Mouse (Mus musculus) retina, embryonic 14.5 days (tissue): ENCODE measurements at regions not wholly inside any gene's neighbourhood (a gene's known extent, or its start where the extent isn't known, plus 50 kb on each side); places are given as distances from the start of the nearest gene placed in this dataset.

ENCODE experiments used
- DNase-seq: peaks from one replicate; pipeline ENCODE4 v3.0.0-alpha.2; 2015; ENCODE audit warnings: low spot score

GRCm38 (mm10) chr7:115382876-115383275 lies 639.4 kb downstream of the Insc start:
- DNase-seq = no peak

GRCm38 (mm10) chr7:115388874-115389273 lies 645.4 kb downstream of the Insc start:
- DNase-seq = no peak

GRCm38 (mm10) chr7:115392520-115392919 lies 646.1 kb downstream of the Sox6 start:
- no peak for DNase-seq

GRCm38 (mm10) chr7:115398202-115398601 lies 640.4 kb downstream of the Sox6 start:
- no peak for DNase-seq

GRCm38 (mm10) chr7:115399461-115399860 lies 639.1 kb downstream of the Sox6 start:
- no peak for DNase-seq

- DNase-seq = no peak
Observed at GRCm38 (mm10) chr7:115407889-115408288, 630.7 kb downstream of the Sox6 start.

- peak; percentile 28 for DNase-seq
Observed at GRCm38 (mm10) chr7:115408915-115409314, 629.7 kb downstream of the Sox6 start.

- DNase-seq = no peak
Observed at GRCm38 (mm10) chr7:115410501-115411230, 627.9 kb downstream of the Sox6 start.

GRCm38 (mm10) chr7:115411456-115411855 lies 627.1 kb downstream of the Sox6 start:
- DNase-seq = peak; percentile 26

- peak; percentile 78 for DNase-seq
Observed at GRCm38 (mm10) chr7:115415147-115415561, 623.4 kb downstream of the Sox6 start.
